8 mouse cellular contexts compared by ENCODE assay signal in the genomic region with DNA sequence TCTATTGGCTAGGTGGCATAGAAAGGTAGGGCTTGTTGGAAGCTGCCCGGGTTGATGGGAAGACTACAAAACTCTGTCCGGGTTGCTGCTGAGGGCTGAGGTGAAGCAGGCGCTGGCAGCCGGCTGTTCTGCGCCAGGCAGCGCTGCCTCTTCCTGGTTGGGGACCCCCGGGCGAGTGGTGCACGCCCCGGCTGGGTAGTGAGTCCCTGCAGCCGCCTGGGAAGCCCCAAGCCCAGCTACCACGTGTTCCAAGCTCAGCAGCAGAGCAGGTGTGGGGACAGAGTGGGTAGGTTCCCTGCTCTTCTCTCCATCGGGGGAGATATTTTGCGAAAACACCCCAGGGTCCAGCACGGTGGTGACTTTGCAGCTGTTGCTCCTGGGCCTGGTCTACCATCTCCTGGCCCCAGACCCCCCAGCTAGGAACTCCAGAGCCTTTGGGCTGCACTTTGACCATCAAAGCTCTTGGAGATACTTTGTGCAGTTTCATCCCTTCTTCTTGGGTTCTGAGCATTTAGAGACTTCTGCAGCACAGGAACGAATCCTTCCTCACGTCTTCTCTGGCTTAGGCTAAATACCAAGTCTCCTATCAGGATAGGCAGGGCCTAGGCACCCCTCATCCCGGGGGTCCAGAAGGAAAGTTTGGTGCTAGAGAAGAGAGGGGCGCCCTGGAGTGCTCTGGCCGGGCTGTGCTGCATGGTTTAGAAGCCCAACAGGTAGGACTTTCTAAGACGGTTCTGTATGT. TPM values are rescaled to one million over a fixed set of nuclear protein-coding genes. Genes with fewer than 3 reads are reported as not detected.
A peak's percentile ranks its signal among the peaks of the same experiment; 100 is the strongest.
DNase-seq lines count a peak whose midpoint lies in the region; ATAC-seq and TF ChIP-seq lines count a peak whose summit lies in the region.

No protein-coding gene starts in this region.

- no peak for TF ChIP-seq EP300 in liver, postnatal 0 days (IDR thresholded peaks at IDR 0.05; ENCODE audit: low read depth)

- peaks cover 2% of the 10 kb centered on the region; the same call in 1 of the 2 replicates for H3K4me1 ChIP-seq in cortical plate, adult 2 months (ENCODE audit: control insufficient read depth, insufficient read depth, low read length)
- peaks cover 58% of the 10 kb centered on the region for H3K4me1 ChIP-seq in hindbrain, embryonic 13.5 days (replicated peaks)
- H3K4me1 ChIP-seq in liver, postnatal 0 days (ENCODE audit: insufficient read depth): peaks cover 24% of the 10 kb centered on the region
- H3K4me1 ChIP-seq in stomach, embryonic 15.5 days: peaks cover 39% of the 10 kb centered on the region

- TF ChIP-seq CTCF in cortical plate, adult 2 months (IDR thresholded peaks at IDR 0.05; ENCODE audit: extremely low read depth, insufficient read depth, low read length): no peak
- no peak for TF ChIP-seq CTCF in liver, postnatal 0 days (IDR thresholded peaks at IDR 0.05; ENCODE audit: low read depth)

- peak overlapping the region; percentile 93 for H3K4me2 ChIP-seq in hindbrain, embryonic 13.5 days
- peak overlapping the region; percentile 78 for H3K4me2 ChIP-seq in liver, postnatal 0 days (ENCODE audit: low read depth, low read length)
- H3K4me2 ChIP-seq in stomach, embryonic 15.5 days: peak overlapping the region; percentile 98

- H3K36me3 ChIP-seq in hindbrain, embryonic 13.5 days: no peaks in the 10 kb centered on the region
- no peaks in the 10 kb centered on the region for H3K36me3 ChIP-seq in liver, postnatal 0 days (replicated peaks; ENCODE audit: insufficient read depth, low read length)
- H3K36me3 ChIP-seq in stomach, embryonic 15.5 days: no peaks in the 10 kb centered on the region

- peaks cover 24% of the 10 kb centered on the region for H3K27me3 ChIP-seq in hindbrain, embryonic 13.5 days
- H3K27me3 ChIP-seq in liver, postnatal 0 days (ENCODE audit: insufficient read depth, low read length): peaks cover 36% of the 10 kb centered on the region
- H3K27me3 ChIP-seq in stomach, embryonic 15.5 days (replicated peaks): 0 out of 2 replicates have a peak, but pooled peaks cover 7% of the 10 kb centered on the region

- TF ChIP-seq POLR2A in cortical plate, adult 2 months (IDR thresholded peaks at IDR 0.05; ENCODE audit: extremely low read depth, insufficient read depth, low read length): no peak

- peak overlapping the region; percentile 54 for H3K4me3 ChIP-seq in cortical plate, adult 2 months (ENCODE audit: insufficient read depth, low read length)
- peak overlapping the region; percentile 86 for H3K4me3 ChIP-seq in hindbrain, embryonic 13.5 days
- H3K4me3 ChIP-seq in liver, postnatal 0 days (ENCODE audit: low read depth, low read length): peak overlapping the region; percentile 74
- peak overlapping the region; percentile 75 for H3K4me3 ChIP-seq in stomach, embryonic 15.5 days (replicated peaks)

- DNase-seq in embryo, embryonic 10 days (ENCODE audit: low spot score): peak; percentile 43
- DNase-seq in embryo, embryonic 9.5 days (ENCODE audit: extremely low spot score): no peak
- DNase-seq in B cell, adult 2 months: peak; percentile 43 to 51
- DNase-seq in liver, postnatal 0 days: no peak
- no peak for DNase-seq in layer of hippocampus, adult 11-12 months (ENCODE audit: low spot score)

- whole genome bisulfite sequencing in hindbrain, embryonic 13.5 days: 3% methylated on average over 21 of the region's 21 CpGs
- 4% methylated on average over 21 of the region's 21 CpGs for WGBS in liver, postnatal 0 days (ENCODE audit: insufficient replicate concordance)
- WGBS in stomach, embryonic 15.5 days: 4% methylated on average over 21 of the region's 21 CpGs

- 0 out of 2 replicates have a peak, but pooled peaks have one; percentile 26 for ATAC-seq in hindbrain, embryonic 13.5 days (ENCODE audit: low FRiP score)
- peak; percentile 10; the same call in 1 of the 2 replicates for ATAC-seq in liver, postnatal 0 days
- no peak for ATAC-seq in stomach, embryonic 15.5 days (ENCODE audit: insufficient read depth, low FRiP score, low read depth)

- no peaks in the 10 kb centered on the region for H3K9me3 ChIP-seq in hindbrain, embryonic 13.5 days
- H3K9me3 ChIP-seq in liver, postnatal 0 days (ENCODE audit: low read length): no peaks in the 10 kb centered on the region
- no peaks in the 10 kb centered on the region for H3K9me3 ChIP-seq in stomach, embryonic 15.5 days

- peak overlapping the region; percentile 88 for H3K9ac ChIP-seq in hindbrain, embryonic 13.5 days
- H3K9ac ChIP-seq in liver, postnatal 0 days (replicated peaks): peak overlapping the region; percentile 69
- H3K9ac ChIP-seq in stomach, embryonic 15.5 days: peak overlapping the region; percentile 57; the same call in 1 of the 2 replicates

- no peak overlapping the region for H3K27ac ChIP-seq in cortical plate, adult 2 months (ENCODE audit: insufficient read depth, low read length)
- peak overlapping the region; percentile 94 for H3K27ac ChIP-seq in hindbrain, embryonic 13.5 days
- peak overlapping the region; percentile 67; the same call in 1 of the 2 replicates for H3K27ac ChIP-seq in liver, postnatal 0 days (ENCODE audit: low read depth)
- peak overlapping the region; percentile 77; the same call in 1 of the 2 replicates for H3K27ac ChIP-seq in stomach, embryonic 15.5 days

RNA-seq across cellular contexts. Expression of a gene that starts 1.1 kb away (rescaled TPM):
- 24.5 and 25.0 TPM in 2 replicates for polyA plus RNA-seq in cortical plate, adult 2 months (2012; rRNA removed)
- 2.7 and 3.2 TPM in 2 replicates for polyA plus RNA-seq in hindbrain, embryonic 13.5 days (2015; fragmentation: Nextera tagmentation; extraction: Ambion mirVana)
- 0.40 and 0.45 TPM in 2 replicates for polyA plus RNA-seq in liver, postnatal 0 days (2015; fragmentation: Nextera tagmentation; extraction: Ambion mirVana)
- 1.2 and 1.4 TPM in 2 replicates for polyA plus RNA-seq in stomach, embryonic 15.5 days (2015; fragmentation: Nextera tagmentation; extraction: Ambion mirVana)

Comparison
In these comparisons a context has a peak if more than half of its experiments do, and no peak if none do; other contexts are left out.
1. DNase-seq: peak in embryo, embryonic 10 days (single experiment) and B cell, adult 2 months (2 of 2); none in embryo, embryonic 9.5 days (single experiment), liver, postnatal 0 days (single experiment) and layer of hippocampus, adult 11-12 months (single experiment).
2. Peak in every context shown above with its lines, with median percentiles within 50 percentile points of each other: H3K4me3 ChIP-seq, H3K4me2 ChIP-seq and H3K9ac ChIP-seq.